Mouse (Mus musculus): ENCODE data around the gene Tvp23b.

The Tvp23b gene

GRCm38 (mm10) chr11:62920743-62921050, 41.4 kb downstream of the Tvp23b start:
- no peak for TF ChIP-seq GATA4 (IDR thresholded peaks at IDR 0.05; ENCODE audit: insufficient replicate concordance, low read length)

- no peak for TF ChIP-seq GATA4 (IDR thresholded peaks at IDR 0.05; ENCODE audit: insufficient replicate concordance, low read length)
Observed at GRCm38 (mm10) chr11:62921052-62921977, 42.1 kb downstream of the Tvp23b start.

GRCm38 (mm10) chr11:62924091-62924761, 45.0 kb downstream of the Tvp23b start:
- TF ChIP-seq GATA4 (IDR thresholded peaks at IDR 0.05; ENCODE audit: insufficient replicate concordance, low read length) = no peak

GRCm38 (mm10) chr11:62929799-62930198, 50.5 kb downstream of the Tvp23b start:
- no peak for TF ChIP-seq GATA4 (IDR thresholded peaks at IDR 0.05; ENCODE audit: insufficient replicate concordance, low read length)

- TF ChIP-seq GATA4 (IDR thresholded peaks at IDR 0.05; ENCODE audit: insufficient replicate concordance, low read length) = no peak
Observed at GRCm38 (mm10) chr11:62930574-62930973, 51.3 kb downstream of the Tvp23b start.

- TF ChIP-seq GATA4 (IDR thresholded peaks at IDR 0.05; ENCODE audit: insufficient replicate concordance, low read length) = no peak
Observed at GRCm38 (mm10) chr11:62931141-62931540, 51.9 kb downstream of the Tvp23b start.

- TF ChIP-seq GATA4 (IDR thresholded peaks at IDR 0.05; ENCODE audit: insufficient replicate concordance, low read length) = no peak
Observed at GRCm38 (mm10) chr11:62933099-62933498, 53.8 kb downstream of the Tvp23b start.

GRCm38 (mm10) chr11:62934795-62935514, 55.7 kb downstream of the Tvp23b start:
- TF ChIP-seq GATA4 (IDR thresholded peaks at IDR 0.05; ENCODE audit: insufficient replicate concordance, low read length) = no peak

- 0 out of 2 replicates have a peak, but pooled peaks have one; percentile 10 for TF ChIP-seq GATA4 (IDR thresholded peaks at IDR 0.05; ENCODE audit: insufficient replicate concordance, low read length)
Observed at GRCm38 (mm10) chr11:62937986-62938385, 58.7 kb downstream of the Tvp23b start.

- TF ChIP-seq GATA4 (IDR thresholded peaks at IDR 0.05; ENCODE audit: insufficient replicate concordance, low read length) = no peak
Observed at GRCm38 (mm10) chr11:62938921-62939320, 59.7 kb downstream of the Tvp23b start.

GRCm38 (mm10) chr11:62940176-62940575, 60.9 kb downstream of the Tvp23b start:
- TF ChIP-seq GATA4 (IDR thresholded peaks at IDR 0.05; ENCODE audit: insufficient replicate concordance, low read length) = no peak

- TF ChIP-seq GATA4 (IDR thresholded peaks at IDR 0.05; ENCODE audit: insufficient replicate concordance, low read length) = no peak
Observed at GRCm38 (mm10) chr11:62943538-62943937, 64.3 kb downstream of the Tvp23b start.

- TF ChIP-seq GATA4 (IDR thresholded peaks at IDR 0.05; ENCODE audit: insufficient replicate concordance, low read length) = no peak
Observed at GRCm38 (mm10) chr11:62945514-62945913, 66.3 kb downstream of the Tvp23b start.

- TF ChIP-seq GATA4 (IDR thresholded peaks at IDR 0.05; ENCODE audit: insufficient replicate concordance, low read length) = no peak
Observed at GRCm38 (mm10) chr11:62949548-62949947, 70.3 kb downstream of the Tvp23b start.

- no peak for TF ChIP-seq GATA4 (IDR thresholded peaks at IDR 0.05; ENCODE audit: insufficient replicate concordance, low read length)
Observed at GRCm38 (mm10) chr11:62951012-62951411, 71.8 kb downstream of the Tvp23b start, which contains the start of gene Cdrt4. Gene Cdrt4 (plus strand): TSS chr11:62951193.
